Mouse (Mus musculus) forebrain, embryonic 12.5 days (tissue): ENCODE data around the gene Gm14419. TPM values are rescaled to one million over a fixed set of nuclear protein-coding genes. Genes with fewer than 3 reads are reported as not detected.
"Not testable (repeated sequence)": the region's sequence is repeated elsewhere in the genome, so short reads cannot be mapped to it uniquely, and the experiment has no call there.

Experiments used
- ATAC-seq: fragments of 200-750 bp; cut with Nextera tagmentation; 2 replicates; pipeline ENCODE4 v1.8.0; 2017; ENCODE audit warnings: moderate TSS enrichment; ENCODE audit not compliant: low FRiP score
- H3K27ac ChIP-seq: fragments of 300-500 bp; sonication (generic); 2 replicates; pipeline ENCODE4 v1.5.1; 2016; ENCODE audit warnings: mild to moderate bottlenecking
- H3K27me3 ChIP-seq: fragments of 300-500 bp; sonication (generic); 2 replicates; pipeline ENCODE4 v1.6.1; 2016; ENCODE audit warnings: mild to moderate bottlenecking
- H3K36me3 ChIP-seq: fragments of 300-500 bp; sonication (generic); replicated peaks from 2 replicates; pipeline ENCODE4 v1.6.1; 2016; ENCODE audit warnings: mild to moderate bottlenecking
- H3K4me1 ChIP-seq: fragments of 300-500 bp; sonication (generic); 2 replicates; pipeline ENCODE4 v1.6.1; 2016
- H3K4me2 ChIP-seq: fragments of 300-500 bp; sonication (generic); 2 replicates; pipeline ENCODE4 v1.6.1; 2016; ENCODE audit warnings: mild to moderate bottlenecking, moderate library complexity
- H3K4me3 ChIP-seq: fragments of 300-500 bp; sonication (generic); replicated peaks from 2 replicates; pipeline ENCODE4 v1.5.1; 2016; ENCODE audit warnings: mild to moderate bottlenecking
- H3K9ac ChIP-seq: fragments of 300-500 bp; sonication (generic); 2 replicates; pipeline ENCODE4 v1.6.1; 2016; ENCODE audit warnings: mild to moderate bottlenecking
- H3K9me3 ChIP-seq: fragments of 300-500 bp; sonication (generic); 2 replicates; pipeline ENCODE4 v1.6.1; 2016
- WGBS: fragments of 180-500 bp; shearing (Covaris S2); methylation state at CpG from one replicate; pipeline ENCODE4 v1.1.7; 2016; 5-methylcytosine and 5-hydroxymethylcytosine counted together
- polyA plus RNA-seq: library from polyadenylated mRNA; unstranded; fragments of >200 nt; fragmentation: Nextera tagmentation; extraction: Ambion mirVana; gene quantifications from 2 replicates; pipeline ENCODE4 v1.2.1, GENCODE M21; 2016

Gene Gm14419
- 7.0 and 9.9 TPM in 2 replicates for polyA plus RNA-seq

- H3K4me1 ChIP-seq, H3K27ac ChIP-seq, H3K9ac ChIP-seq, H3K9me3 ChIP-seq, H3K36me3 ChIP-seq, H3K4me2 ChIP-seq, H3K4me3 ChIP-seq, H3K27me3 ChIP-seq, ATAC-seq: not testable (repeated sequence)
- no CpG with 5 or more reads among the region's 6 CpGs for WGBS
Observed at GRCm38 (mm10) chr2:177000656-177001055, at the start of gene Gm14419. TSS of gene Gm14419 (plus strand) at chr2:177000956.

Other genes with a start within 250 kb of the Gm14419 start
- 9.1 and 12.1 TPM in 2 replicates for gene Gm14295, start 202.3 kb upstream of the Gm14419 start, polyA plus RNA-seq
- gene Gm14408, start 169.8 kb upstream of the Gm14419 start, polyA plus RNA-seq, result not detected in 2 replicates
- 13.8 TPM in 2 replicates for gene Gm14296, start 73.1 kb upstream of the Gm14419 start, polyA plus RNA-seq
- gene Gm14401, start 73.4 kb downstream of the Gm14419 start, polyA plus RNA-seq, result not detected in 2 replicates
- 26.5 and 29.5 TPM in 2 replicates for gene Gm14410, start 205.5 kb downstream of the Gm14419 start, polyA plus RNA-seq